Mouse (Mus musculus) small intestine, adult 2 months (tissue): ENCODE data around the gene Stat6.

Source experiments
- CTCF ChIP-seq: fragments of 200-500 bp; IDR thresholded peaks from 2 replicates; pipeline ENCODE4 v1.5.1; 2012; ENCODE audit warnings: low read depth, mild to moderate bottlenecking, control low read depth, inconsistent platforms, low read length, moderate library complexity, mixed read lengths; ENCODE audit not compliant: insufficient replicate concordance, insufficient read length; ENCODE audit errors: extremely low read depth
- POLR2A ChIP-seq: fragments of 200-500 bp; IDR thresholded peaks from 2 replicates; pipeline ENCODE4 v1.6.1; 2012; ENCODE audit warnings: low read depth, mild to moderate bottlenecking, control low read depth, inconsistent platforms, low read length, moderate library complexity

- TF ChIP-seq CTCF (no peak), POLR2A (no peak)
Observed at GRCm38 (mm10) chr10:127664891-127665290, 22.1 kb downstream of the Stat6 start.
